Mouse (Mus musculus) G1E (cell line): ENCODE results near the gene Map7. TPM values are rescaled to one million over a fixed set of nuclear protein-coding genes. Genes with fewer than 3 reads are reported as not detected.

Experiments used
- ATAC-seq: 2 replicates; pipeline ENCODE4 v1.8.0; 2016; ENCODE audit warnings: mild to moderate bottlenecking; ENCODE audit not compliant: insufficient number of reproducible peaks, poor library complexity, low FRiP score, severe bottlenecking; ENCODE audit errors: extremely low read depth
- DNase-seq: peaks from one replicate; pipeline ENCODE4 v3.0.0; 2012; ENCODE audit warnings: low spot score
- H3K27me3 ChIP-seq: 2 replicates; pipeline ENCODE4 v1.6.1; 2012; ENCODE audit warnings: mild to moderate bottlenecking, low read length, inconsistent platforms; ENCODE audit not compliant: insufficient read depth
- H3K36me3 ChIP-seq: replicated peaks from 2 replicates; pipeline ENCODE3; 2012; ENCODE audit warnings: mild to moderate bottlenecking, inconsistent platforms
- H3K4me1 ChIP-seq: 2 replicates; pipeline ENCODE4 v1.6.1; 2012; ENCODE audit warnings: low read depth, low read length, inconsistent platforms, mixed read lengths; ENCODE audit not compliant: insufficient read depth
- H3K4me3 ChIP-seq: 2 replicates; pipeline ENCODE4 v1.5.1; 2012; ENCODE audit warnings: low read depth, mild to moderate bottlenecking, inconsistent platforms, low read length, moderate library complexity, mixed read lengths
- H3K9me3 ChIP-seq: replicated peaks from 2 replicates; pipeline ENCODE4 v1.6.1; 2012; ENCODE audit warnings: inconsistent platforms
- CTCF ChIP-seq: IDR thresholded peaks from 2 replicates; pipeline ENCODE4 v1.5.1; 2012; ENCODE audit warnings: low read depth, low read length, inconsistent platforms, mixed read lengths
- GATA1 ChIP-seq: IDR thresholded peaks from 2 replicates; pipeline ENCODE4 v1.6.1; 2012; ENCODE audit warnings: borderline replicate concordance, low read length, inconsistent platforms, mixed read lengths
- GATA2 ChIP-seq: IDR thresholded peaks from 2 replicates; pipeline ENCODE4 v1.6.1; 2012; ENCODE audit warnings: low read depth, low read length, inconsistent platforms, borderline replicate concordance
- POLR2AphosphoS5 ChIP-seq: IDR thresholded peaks from 2 replicates; pipeline ENCODE4 v1.6.1; 2012; ENCODE audit warnings: low read depth, low read length, inconsistent platforms; ENCODE audit not compliant: insufficient replicate concordance
- TAL1 ChIP-seq: conservative IDR thresholded peaks from 2 replicates; pipeline ENCODE4 v1.6.1; 2012; ENCODE audit warnings: low read depth, low read length, inconsistent platforms, mixed read lengths
- polyA plus RNA-seq: library from polyadenylated mRNA; stranded (reverse); fragments of >175 nt; gene quantifications from 2 replicates; pipeline ENCODE4 v1.2.3, GENCODE M21; 2012
- total RNA-seq, 2 experiments: library from RNA; stranded (forward) in 1 of 2; stranded (reverse) in 1 of 2; fragments of 200-1000 nt in 1 of 2; fragments of >200 nt in 1 of 2; fragmentation: Nextera tagmentation in 1 of 2; gene quantifications; 2 replicates each; pipeline ENCODE4 v1.2.3; 2014 to 2017

Map7 gene
- total and polyA plus RNA-seq, 3 experiments, result 2.5 to 2.6 TPM; not detected in 1

DNA sequence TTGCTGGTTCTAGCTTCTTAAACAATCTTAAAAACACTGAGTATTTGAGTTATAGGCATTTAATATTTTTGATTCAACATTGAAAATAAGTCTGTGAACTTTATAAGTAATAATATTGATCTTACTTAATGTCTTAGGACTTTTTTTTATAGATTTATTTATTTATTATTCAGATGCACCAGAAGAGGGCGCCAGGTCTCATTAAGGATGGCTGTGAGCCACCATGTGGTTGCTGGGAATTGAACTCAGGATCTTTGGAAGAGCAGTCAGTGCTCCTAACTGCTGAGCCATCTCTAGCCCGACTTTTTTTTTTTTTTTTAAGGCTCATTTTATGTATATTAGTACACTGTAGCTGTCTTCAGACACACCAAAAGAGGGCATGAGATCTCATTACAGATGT is 166.5 kb downstream of the Map7 start:
- DNase-seq, result no peak
- no peak overlapping the region; the same call in 1 of the 2 replicates for H3K4me3 ChIP-seq
- TF ChIP-seq CTCF, result no peak
- TF ChIP-seq POLR2AphosphoS5, result no peak
- TF ChIP-seq GATA2, result no peak
- TF ChIP-seq GATA1, result no peak
- TF ChIP-seq TAL1, result no peak

DNA sequence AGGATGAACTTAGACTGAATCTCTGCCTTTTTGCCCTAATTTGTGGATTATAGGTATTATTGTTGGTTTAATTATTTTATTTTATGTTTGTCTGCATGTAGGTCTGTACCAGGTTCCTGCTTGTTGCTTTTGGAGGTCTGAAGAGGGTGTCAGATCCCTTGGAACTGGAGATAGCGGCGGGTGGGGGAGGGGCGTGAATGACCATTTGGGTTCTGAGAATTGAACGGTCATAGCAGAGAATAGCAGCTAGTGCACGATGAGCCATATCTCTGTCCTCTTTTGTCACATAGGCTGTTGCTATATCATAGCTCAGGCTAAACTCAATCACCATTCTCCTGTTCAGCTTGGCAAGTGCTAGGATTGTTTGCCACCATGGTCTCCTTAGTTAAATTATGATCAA is 169.2 kb downstream of the Map7 start:
- no peaks in the 10 kb centered on the region for H3K9me3 ChIP-seq
- peak; percentile 25; the same call in 1 of the 2 replicates for ATAC-seq
- peak overlapping the region; percentile 21; the same call in 1 of the 2 replicates for H3K4me3 ChIP-seq
- H3K36me3 ChIP-seq, result peaks cover 47% of the 10 kb centered on the region
- no peak for DNase-seq
- peaks cover 27% of the 10 kb centered on the region for H3K4me1 ChIP-seq
- TF ChIP-seq POLR2AphosphoS5 (no peak), GATA1 (no peak), GATA2 (no peak), CTCF (no peak), TAL1 (no peak)
- no peaks in the 10 kb centered on the region for H3K27me3 ChIP-seq

More for the DNA sequence above, 166.5 kb downstream of the Map7 start:
- H3K36me3 ChIP-seq, result peaks cover 30% of the 10 kb centered on the region
- no peaks in the 10 kb centered on the region for H3K27me3 ChIP-seq
- H3K4me1 ChIP-seq, result peaks cover 38% of the 10 kb centered on the region
- no peak for ATAC-seq
- no peaks in the 10 kb centered on the region for H3K9me3 ChIP-seq

DNA sequence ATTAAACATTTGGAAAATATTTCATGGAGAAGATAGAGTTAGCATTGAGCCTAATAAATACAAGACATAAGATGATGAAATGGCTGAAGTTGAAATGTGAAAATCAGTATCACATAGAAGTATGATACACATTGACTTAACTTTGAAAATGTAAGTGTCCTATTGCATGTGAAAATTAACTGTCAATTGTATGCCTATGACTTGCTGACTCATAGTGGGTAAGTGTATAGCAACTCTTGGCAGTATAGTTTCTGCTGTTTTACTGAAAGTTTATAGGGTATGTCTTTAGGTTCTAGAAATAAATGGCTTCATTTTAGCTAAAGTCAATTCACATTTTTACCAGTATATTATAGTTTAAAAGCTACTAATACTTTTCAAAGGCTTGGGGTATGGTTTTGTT is 178.0 kb downstream of the Map7 start:
- H3K27me3 ChIP-seq, result no peaks in the 10 kb centered on the region
- H3K4me3 ChIP-seq, result no peak overlapping the region
- no peak for TF ChIP-seq CTCF
- TF ChIP-seq GATA1, result no peak
- TF ChIP-seq GATA2, result no peak
- no peak for TF ChIP-seq TAL1
- no peak for TF ChIP-seq POLR2AphosphoS5
- H3K36me3 ChIP-seq, result peaks cover 81% of the 10 kb centered on the region
- ATAC-seq, result no peak
- H3K9me3 ChIP-seq, result no peaks in the 10 kb centered on the region
- H3K4me1 ChIP-seq, result peaks cover 32% of the 10 kb centered on the region
- DNase-seq, result no peak

Other genes with a start within 250 kb of the Map7 start
- 16.5 and 30.3 TPM in 2 replicates for gene Pex7, start 240.8 kb upstream of the Map7 start, total RNA-seq (2014; fragmentation: Nextera tagmentation)
- gene Pex7, start 240.8 kb upstream of the Map7 start, total RNA-seq (2017), result 38.3 and 45.9 TPM in 2 replicates
- gene Pex7, start 240.8 kb upstream of the Map7 start, polyA plus RNA-seq, result 14.7 and 15.6 TPM in 2 replicates
- 0.24 and 1.3 TPM in 2 replicates for gene Map3k5, start 214.0 kb upstream of the Map7 start, total RNA-seq (2014; fragmentation: Nextera tagmentation)
- gene Map3k5, start 214.0 kb upstream of the Map7 start, total RNA-seq (2017), result 1.3 and 1.4 TPM in 2 replicates
- gene Map3k5, start 214.0 kb upstream of the Map7 start, polyA plus RNA-seq, result 0.13 and 0.18 TPM in 2 replicates
- gene Bclaf1, start 164.0 kb downstream of the Map7 start, total RNA-seq (2014; fragmentation: Nextera tagmentation), result 230 and 248 TPM in 2 replicates
- gene Bclaf1, start 164.0 kb downstream of the Map7 start, total RNA-seq (2017), result 339 and 407 TPM in 2 replicates
- 23.4 and 27.8 TPM in 2 replicates for gene Bclaf1, start 164.0 kb downstream of the Map7 start, polyA plus RNA-seq
- gene Mtfr2, start 199.3 kb downstream of the Map7 start, total RNA-seq (2014; fragmentation: Nextera tagmentation), result 22.7 and 34.2 TPM in 2 replicates
- gene Mtfr2, start 199.3 kb downstream of the Map7 start, total RNA-seq (2017), result 14.6 and 15.9 TPM in 2 replicates
- 10.1 and 14.5 TPM in 2 replicates for gene Mtfr2, start 199.3 kb downstream of the Map7 start, polyA plus RNA-seq